Mouse (Mus musculus) skeletal muscle tissue, adult 2 months (tissue): Measurements from ENCODE around the gene Ppp3ca.

Source experiments
- DNase-seq: peaks from one replicate; pipeline ENCODE4 v3.0.0-alpha.2; 2012; ENCODE audit warnings: low read depth, low spot score

Ppp3ca gene

DNA sequence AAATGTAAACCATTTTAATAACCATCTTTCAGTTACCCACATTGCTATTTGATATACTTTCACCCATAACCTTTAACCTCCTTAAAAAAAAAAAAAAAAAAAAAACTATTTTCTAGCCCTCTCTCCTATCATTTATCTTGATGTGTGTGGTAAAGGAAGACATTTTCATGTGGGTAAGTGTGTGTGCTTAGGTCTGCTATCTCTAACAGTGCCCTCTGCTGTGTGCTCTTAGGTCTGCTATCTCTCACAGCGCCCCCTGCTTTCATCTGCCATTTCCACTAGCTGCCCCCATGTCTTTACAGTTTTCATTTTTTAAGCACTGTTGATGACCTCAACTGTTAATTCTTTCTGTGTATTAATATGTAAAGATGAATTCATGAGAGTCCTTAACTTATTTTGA is 235.7 kb downstream of the Ppp3ca start:
- no peak for DNase-seq

DNA sequence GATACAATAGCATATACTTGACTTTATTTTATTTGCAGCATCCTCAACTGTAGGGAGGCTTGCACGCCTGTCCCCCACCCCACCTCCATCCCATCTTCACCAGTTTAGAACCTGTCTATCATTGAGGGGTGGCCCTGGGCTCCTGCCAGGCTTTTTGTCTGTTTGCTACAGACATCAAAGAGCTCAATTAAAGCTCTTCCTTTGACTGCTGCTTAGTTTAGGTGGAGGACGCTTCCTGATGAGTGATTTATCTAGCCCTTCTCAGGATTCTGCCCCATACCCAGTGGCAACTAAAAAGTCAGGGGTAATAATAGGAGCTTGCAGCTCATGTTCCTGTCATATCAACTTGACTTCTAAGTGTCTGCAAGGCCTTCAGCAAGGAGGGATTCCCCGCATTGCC is 239.6 kb downstream of the Ppp3ca start:
- no peak for DNase-seq

DNA sequence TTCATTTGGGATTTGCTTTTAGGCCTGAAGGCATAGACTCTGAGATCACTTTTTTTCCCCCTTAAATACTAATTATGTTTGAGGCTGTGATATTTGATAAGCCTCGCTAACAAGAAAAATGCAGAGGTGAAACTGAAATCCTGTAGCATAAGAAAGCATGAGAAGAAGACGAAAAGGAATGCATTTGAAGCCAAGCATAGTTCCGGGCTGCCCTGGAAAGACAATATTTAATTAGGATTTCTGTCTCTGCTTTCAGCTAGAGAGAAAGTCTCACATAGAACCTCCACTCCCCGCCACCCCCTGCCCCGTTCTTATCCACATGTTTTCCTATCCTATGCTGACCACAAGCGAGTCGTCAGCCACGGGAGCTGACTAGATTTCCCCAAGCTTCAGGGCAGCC is 241.4 kb downstream of the Ppp3ca start:
- no peak for DNase-seq

DNA sequence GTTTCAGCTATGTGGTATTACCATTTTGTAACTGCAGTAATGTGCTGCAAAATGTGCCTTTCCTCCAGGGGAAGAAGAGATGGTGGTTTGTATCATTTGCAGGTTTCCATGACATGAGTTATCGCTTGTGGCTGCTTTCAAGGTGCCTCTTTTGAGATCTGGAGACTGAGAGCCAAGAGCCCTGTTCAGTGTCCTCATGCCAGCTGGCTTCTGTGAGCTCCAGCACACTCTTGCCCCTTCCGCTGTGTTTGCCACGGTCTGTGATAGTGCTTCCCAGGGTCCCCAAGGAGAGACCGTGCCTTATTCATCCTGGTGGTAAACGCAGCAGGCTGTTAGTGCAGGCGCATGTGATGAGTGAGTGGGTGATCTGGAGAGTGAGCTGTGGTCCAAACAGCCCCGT is 247.2 kb downstream of the Ppp3ca start:
- peak; percentile 36 for DNase-seq

DNA sequence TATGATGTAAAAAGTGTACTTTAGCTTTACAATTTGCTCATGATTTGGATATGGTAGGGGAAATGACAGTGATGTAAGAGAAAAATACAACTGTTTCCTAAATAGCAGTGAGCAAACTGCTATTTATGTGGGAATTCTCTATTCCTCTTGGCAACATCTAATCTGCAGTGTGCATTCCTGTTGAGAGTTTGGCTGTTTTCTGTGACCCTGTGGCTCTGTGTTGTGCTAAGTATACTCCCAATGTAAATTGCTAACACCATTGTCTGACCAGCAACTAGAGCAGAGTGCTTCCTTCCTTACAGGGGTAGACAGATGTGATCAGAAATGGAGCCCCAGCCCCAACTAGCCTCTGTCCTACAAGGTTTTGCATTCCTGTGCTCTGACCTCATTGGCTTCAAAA is 263.1 kb downstream of the Ppp3ca start:
- no peak for DNase-seq

DNA sequence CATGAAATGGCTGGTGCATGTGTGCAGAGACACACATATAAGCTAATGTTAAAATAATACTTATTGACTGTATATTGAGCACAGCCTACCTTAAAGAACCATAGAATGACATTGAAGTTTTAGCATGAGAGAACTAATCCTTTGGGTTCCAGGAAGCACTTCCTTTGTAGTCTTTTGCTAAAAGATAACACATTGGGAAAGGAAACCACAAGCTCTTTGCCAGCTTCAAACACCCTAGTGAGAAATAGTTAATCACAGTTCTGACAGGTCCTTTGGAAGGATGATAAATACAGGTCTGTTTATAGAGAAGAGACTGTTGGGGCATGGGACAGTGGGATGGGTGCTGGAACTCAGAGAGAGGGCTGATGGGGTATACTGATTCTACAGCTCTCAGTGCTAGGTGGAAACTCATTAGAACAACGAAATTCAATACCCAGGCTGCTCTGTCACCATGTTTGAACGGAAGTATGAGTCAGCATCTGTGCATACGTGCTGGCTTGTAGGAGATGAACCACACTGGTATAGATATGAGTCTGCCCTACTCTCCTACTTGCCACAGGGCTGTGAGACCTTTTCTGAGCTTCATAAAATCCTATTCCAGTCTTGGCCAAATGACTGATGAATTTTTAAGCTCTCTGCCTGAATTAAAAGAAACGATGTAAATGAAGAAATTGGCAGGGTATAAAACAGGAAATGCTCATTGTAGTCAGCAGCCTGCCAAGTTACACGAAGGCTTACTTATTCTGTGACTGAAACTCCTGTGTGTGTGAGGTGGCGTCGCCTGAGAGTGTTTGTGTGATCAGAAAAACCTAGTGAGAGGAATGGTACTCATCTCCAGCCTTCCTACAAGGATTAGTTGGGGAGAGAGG is 271.0 kb downstream of the Ppp3ca start:
- no peak for DNase-seq

DNA sequence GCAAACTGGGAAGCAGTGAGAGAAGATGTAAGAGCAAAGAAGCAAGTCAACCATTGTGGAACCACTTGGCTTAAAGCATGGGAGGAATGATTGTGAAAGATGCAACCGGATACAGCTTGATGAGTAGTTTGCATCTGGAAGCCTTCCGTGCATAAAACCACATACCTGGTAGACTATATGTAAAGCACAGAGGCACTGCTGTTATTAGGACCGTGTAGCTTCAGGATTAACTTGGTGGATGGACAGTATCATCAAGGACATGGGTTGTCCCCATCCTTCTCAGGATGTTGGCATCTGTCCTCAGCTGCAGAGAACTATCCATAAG is 271.6 kb downstream of the Ppp3ca start:
- DNase-seq: no peak

DNA sequence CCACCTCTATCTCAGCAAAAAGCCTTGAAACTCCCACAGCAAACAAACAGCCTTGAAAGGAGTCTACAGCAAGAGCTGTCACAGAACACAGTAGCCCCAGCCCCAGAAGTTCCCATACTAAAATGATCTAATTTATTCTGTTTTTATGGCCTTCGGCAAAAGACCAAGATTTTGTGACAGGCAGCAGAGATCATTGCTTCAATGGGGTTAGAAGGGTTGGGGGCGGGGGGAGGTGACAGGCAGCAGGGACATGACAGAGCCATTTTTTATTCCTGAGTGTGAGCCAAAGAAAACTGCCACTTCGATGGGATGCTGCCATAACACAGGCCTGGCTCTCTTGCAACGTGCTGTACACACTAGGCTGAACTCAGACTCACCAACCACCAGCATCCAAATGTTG is 275.6 kb downstream of the Ppp3ca start:
- no peak for DNase-seq

DNA sequence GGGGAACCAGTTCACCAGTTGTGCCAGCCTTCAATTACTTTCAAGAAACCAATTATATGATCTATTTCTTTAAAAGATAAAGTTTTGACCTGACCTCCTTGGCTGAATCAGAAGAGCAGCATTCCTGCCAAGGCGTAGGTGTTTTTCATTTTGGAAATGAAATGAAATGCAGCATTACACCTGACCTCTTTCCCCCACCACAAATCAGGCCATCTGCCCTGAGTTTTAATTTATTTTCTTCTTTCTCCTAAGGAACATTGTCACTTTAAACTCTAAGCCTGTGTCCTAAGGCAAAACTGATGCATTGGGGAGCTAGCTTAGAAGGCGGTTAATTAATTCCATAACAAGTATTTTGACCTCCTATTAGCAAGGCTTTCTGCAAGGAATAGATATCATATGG is 276.7 kb downstream of the Ppp3ca start:
- DNase-seq: no peak

DNA sequence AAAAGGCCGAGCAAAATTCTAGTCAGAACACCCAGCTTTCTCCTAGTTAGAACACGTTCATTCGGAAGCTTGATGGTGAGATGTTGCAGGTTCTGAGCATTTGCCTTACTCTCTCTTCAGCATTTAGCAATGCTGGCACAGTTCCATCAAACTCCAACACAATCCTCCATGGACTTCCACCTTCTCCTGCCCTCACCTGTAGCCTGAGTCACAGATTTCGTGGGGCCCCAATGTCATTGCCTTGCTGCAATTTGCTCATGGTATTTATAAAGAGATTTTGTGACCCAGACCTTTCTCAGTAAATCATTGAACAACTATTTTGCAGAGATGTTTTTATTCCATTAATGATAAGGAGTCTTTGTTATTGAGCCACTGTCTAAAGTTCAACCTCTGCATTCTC is 278.2 kb downstream of the Ppp3ca start:
- no peak for DNase-seq

DNA sequence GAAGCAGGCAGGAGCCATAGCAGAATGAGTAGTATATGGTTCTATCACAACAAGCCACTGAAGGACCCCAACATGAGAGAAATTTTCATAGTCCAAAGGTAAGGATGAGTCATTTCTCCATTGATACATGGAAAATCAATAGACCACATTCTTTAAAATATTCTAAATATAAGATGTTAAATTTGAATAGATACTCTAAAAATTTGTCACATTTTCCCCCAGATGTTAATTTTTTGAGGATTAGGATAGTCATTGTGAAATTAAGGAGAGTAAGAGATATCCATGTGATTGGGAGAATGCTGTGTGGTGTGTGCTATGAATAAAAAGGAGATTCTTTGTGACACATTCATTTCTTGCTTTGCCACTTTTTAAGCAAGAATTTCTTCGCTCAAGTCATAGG is 281.9 kb downstream of the Ppp3ca start:
- DNase-seq: no peak

DNA sequence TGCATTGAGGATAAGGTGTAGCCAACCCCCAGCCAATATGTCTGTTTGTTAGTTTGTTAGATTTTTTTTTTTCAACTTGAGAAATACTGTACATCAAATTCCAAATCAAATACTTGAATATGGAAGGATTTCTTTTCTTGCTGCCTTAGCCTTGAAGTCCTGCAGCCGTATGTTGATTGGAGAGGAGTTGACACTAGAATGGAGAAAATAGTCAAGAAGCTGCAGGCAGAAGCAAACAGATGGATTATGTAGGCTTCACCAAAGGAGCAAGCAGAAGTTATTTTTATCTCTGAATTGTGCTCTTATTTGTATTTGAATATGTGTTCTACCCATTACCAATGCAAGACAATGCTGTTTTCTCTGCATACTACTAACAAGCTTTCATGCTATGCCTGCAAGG is 282.9 kb downstream of the Ppp3ca start:
- DNase-seq: no peak

DNA sequence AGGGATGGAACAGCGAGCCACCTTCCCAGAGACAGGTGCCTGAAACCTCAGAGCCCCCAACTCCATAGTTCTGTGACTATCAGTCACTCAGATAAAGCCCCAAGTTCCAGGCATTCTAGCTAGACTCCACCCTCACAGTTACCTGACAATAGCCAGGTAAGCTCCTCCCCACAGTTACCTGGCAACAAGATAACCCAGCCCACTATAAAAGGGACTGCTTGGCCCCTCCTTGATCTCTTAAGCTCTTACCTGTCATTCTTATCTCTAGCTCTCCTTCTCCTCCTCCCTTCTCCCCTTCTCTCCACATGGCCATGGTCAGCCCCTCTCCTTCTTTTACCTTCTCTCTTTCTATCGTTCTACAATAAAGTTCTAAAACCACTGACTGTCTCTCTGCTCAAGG is 285.1 kb downstream of the Ppp3ca start:
- DNase-seq: no peak

DNA sequence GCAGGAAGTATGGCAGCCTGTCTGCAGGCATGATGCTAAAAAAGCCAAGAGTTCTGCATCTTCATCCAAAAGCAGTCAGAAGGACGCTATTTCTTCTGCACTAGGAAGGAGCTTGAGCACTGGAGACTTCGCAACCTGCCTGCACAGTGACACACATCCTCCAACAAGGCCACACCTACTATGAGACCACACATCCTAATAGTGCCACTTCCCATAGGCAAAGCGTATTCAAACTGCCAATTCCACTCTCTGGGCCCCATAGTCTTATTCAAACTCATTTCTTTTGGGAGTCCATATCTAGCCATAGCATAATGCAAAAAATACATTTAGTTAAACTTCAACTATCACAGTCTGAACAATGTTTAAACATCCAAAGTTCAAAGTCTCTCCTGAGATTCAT is 290.4 kb downstream of the Ppp3ca start:
- DNase-seq: no peak

DNA sequence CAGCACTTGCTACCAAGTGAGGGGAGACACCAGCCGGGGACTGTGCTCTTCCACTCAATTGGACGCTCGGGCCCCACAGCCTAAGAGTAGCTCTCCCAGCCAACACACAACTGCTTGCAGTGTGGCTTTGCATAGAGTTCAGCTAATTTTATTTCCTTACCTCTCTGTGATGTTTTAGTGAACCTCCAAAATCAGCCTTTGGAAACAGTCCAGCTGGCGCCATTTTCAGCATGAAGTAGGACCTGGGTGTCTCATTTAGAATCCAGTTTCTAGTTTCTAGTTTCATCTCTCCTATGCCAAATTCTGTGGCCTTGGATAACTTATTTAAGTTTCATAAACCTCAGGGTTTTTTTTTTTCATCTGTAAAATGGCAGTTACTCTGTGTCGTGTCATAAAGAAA is 296.9 kb downstream of the Ppp3ca start:
- peak; percentile 9 for DNase-seq

DNA sequence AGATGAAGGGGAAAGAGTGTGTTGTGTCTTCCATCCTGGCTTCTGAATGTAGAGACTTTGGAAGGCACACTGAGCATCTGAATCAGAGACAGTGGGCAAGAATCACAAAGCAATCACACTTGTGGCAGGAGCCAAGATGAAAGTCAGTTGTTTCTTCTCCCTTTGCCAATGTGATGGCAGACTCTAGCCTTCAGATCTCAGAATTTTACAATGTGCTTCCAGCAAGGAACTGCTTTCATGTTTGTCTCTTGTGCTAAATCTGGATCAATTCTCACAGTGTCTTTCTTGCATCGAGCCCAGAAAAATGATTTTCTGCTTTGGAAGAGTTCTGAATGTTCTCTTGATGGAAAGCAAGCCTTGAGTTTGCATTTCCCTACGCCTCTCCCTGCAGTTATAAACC is 297.6 kb downstream of the Ppp3ca start:
- DNase-seq: peak; percentile 1

DNA sequence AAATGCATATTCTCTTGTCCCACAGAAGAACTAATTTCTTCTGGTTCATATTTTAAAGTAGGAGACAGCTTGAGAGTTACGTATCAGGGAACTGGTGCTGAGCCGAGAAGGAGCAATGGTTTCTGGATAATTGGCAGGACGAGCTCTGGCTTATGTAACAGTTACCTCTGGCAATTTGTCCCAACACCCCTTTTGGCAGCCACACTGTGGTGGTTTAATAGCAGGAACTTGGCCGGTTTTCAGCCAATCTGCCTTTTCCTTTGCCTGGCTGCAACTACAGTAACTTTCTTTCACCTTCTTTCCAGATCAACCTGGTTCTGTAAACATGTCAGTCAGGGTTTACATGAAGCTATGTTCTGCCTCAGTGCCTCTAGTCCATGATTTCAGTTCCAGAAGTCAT is 299.9 kb downstream of the Ppp3ca start:
- DNase-seq: peak; percentile 27

DNA sequence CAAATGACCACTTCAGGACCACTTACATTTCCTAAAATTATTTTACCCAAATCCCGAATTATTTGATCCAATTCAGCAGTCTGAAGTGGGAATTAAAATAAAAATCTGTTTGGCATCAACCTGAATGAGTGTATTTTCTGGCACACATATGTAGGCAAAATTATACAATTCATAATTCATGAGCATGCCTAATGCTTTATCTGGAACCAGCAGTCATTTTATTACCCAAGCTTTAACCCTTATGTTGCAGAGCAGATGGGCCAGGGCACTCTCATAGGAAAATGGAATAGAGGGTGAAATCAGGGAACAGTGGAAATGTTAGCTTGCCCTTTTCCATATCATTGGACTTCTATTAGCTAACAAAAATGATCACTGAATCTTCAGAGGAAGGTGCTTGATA is 307.9 kb downstream of the Ppp3ca start:
- no peak for DNase-seq

DNA sequence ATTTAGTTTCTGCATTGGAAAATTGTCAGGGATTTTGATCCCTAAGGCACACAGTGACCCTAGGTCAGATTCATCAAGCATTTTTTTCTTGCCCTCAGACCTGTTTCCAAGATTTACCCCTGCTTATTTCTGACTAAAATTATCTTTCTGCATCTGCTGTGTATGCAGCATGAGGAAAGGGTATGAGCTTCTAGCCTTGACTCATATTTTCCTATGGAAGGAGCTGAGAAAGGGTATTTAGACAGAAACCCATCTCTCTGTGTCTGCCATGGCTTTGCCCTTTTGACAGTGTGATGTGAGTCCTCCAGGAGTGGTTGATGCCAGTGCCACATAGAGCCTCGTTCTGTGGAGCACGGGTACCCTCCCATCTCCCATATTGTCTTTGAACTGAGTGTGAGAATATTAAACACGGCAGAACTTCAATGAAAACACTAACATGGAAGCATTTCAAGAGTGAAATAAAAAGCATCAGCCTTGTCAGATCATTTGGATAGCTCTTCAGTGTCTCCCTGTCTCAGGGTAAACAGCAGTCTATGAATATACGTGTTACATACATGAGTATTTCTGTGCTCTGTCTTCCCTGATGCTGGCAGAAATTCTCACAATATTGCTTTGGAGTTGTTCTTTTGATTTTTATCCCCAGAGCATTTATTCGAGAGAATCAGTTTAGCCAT is 311.1 kb downstream of the Ppp3ca start:
- no peak for DNase-seq

DNA sequence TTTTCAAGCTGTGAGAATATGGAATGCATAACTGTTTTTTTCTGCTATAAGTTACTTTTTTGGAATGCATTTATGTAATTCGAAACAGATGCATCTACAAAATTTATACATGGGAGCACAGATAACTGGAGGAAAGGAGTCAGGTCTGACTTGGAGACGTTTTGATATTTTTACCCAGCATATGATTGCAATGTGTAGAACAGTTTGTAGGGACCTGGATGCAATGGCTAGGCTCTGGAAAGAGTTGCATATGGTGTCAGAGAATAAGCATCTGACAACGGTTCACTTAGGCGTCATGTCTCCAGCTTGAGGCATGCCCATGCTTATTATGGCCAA is 311.6 kb downstream of the Ppp3ca start:
- DNase-seq: no peak

DNA sequence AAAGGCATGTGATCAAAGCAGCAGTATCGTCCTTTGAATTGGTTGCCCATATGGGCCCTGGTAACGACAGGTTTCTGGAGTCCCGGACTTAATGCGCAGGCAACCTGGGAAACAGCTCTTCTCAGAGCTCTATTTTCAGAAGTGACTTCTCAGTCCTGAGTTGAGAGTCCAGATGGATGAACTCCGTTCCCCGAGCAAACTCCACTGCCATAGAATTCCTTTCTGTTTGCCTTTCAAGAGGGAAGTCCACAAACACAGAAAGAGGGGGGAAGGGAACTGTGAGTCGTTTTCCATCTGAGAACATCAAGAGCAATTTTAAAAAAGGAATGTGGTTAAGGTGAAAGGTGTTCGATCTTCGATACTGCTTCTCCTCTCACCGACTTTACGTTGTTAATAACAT is 312.1 kb downstream of the Ppp3ca start:
- DNase-seq: no peak

DNA sequence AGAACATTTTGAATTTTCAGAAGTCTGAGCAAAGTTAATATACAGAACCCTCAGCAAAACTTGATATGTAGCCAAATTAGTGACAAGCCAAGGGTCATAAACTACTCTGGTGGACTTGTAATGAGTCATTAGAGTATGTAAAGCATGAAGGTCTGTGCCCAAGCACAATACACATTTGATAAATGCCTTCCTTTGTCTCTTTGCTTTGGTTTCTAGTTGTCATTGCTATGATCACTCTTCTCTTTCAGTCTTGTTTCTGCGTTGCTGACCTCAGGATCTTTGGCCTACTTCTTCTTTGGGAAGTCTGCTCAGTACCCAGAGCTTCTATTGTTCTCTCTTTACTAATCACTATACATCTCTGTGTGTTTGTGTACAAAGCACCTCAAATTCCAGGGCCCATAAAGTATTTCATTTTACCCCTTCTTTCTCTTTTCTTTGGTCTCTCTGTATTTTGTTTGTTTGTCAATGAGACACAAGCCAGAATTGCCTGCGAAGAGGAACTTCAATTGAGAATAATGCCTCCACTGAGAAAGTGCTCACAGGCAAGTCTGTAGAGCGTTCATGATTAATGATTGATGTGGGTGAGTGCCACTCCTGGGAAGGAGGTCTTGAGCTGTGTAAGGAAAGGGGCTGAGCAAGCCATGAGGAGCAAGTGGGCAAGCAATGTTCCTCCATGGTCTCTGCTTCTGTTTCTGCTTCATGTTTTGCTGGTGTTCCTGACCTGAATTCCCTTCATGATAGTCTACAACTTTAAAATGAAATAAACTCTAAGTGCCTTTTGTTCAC is 316.4 kb downstream of the Ppp3ca start:
- DNase-seq: no peak
